In the genomic region with DNA sequence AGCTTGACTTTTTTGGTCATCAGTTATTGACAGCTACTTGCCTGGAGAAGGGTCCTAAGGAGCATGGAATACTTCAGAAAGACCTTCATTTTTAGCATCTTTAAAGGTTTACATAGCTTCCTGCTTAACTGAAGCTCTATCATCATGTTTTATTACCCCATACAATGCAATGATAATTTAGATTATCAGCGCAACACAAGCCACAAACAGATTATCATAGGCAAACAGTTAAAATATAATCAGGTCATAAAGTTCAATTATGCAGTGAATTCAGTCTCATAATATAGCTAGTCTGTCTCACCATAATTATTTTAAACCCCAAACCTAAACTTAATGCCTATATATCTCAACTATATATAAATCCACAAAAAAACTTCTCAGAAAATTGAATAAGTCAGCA, we compare ENCODE assay signal across 16 mouse cellular contexts.
"Had no signal": no experiment of that assay in that cellular context is flagged by ENCODE, and none has a peak within 500 bp of the region (broad histone marks: within the 10 kb centered on the region; RNA-seq: fewer than 3 reads in every experiment).

No protein-coding gene starts in this region.

- H3K9ac ChIP-seq: neural tube, embryonic 13.5 days; neural tube, embryonic 15.5 days; stomach, embryonic 15.5 days had no signal

- DNase-seq: retina, postnatal 1 day; right cerebral cortex, adult 18-20 months; right cerebral cortex, postnatal 14 days; right cerebral cortex, postnatal 25 days; right cerebral cortex, postnatal 4 days; spleen, adult 18-20 months; thymus, adult 18-20 months; thymus, adult 2 months; thymus, postnatal 14 days; thymus, postnatal 25 days; thymus, postnatal 36 days; thymus, postnatal 4 days had no signal

- H3K36me3 ChIP-seq: neural tube, embryonic 13.5 days; neural tube, embryonic 15.5 days; stomach, embryonic 15.5 days had no signal

- H3K9me3 ChIP-seq: neural tube, embryonic 13.5 days; neural tube, embryonic 15.5 days; stomach, embryonic 15.5 days had no signal

- H3K27me3 ChIP-seq: neural tube, embryonic 13.5 days; neural tube, embryonic 15.5 days; stomach, embryonic 15.5 days had no signal

- H3K27ac ChIP-seq: neural tube, embryonic 13.5 days; neural tube, embryonic 15.5 days; stomach, embryonic 15.5 days; stomach, postnatal 0 days had no signal

- H3K4me3 ChIP-seq: neural tube, embryonic 13.5 days; neural tube, embryonic 15.5 days; stomach, embryonic 15.5 days had no signal

- H3K4me1 ChIP-seq: neural tube, embryonic 13.5 days; neural tube, embryonic 15.5 days; stomach, embryonic 15.5 days had no signal
